Mouse (Mus musculus) heart, postnatal 14 days (tissue): ENCODE measurements around the gene Chrna9. TPM values are rescaled to one million over a fixed set of nuclear protein-coding genes. Genes with fewer than 3 reads are reported as not detected.

ENCODE experiments used
- DNase-seq, 2 experiments: peaks; one replicate each; pipeline ENCODE4 v3.0.0; 2021 to 2022
- intact Hi-C: fragments of 180-260 bp; cut with DNase I; formaldehyde crosslinking; loops from one replicate; pipeline ENCODE4 v1.15.1; 2025
- total RNA-seq, 2 experiments: library from RNA; stranded (reverse); gene quantifications; 2 replicates each; pipeline ENCODE4 v1.2.3; 2021

Gene Chrna9
- total RNA-seq, 2 experiments from 2014 or later: 0.14 to 5.2 TPM

DNA sequence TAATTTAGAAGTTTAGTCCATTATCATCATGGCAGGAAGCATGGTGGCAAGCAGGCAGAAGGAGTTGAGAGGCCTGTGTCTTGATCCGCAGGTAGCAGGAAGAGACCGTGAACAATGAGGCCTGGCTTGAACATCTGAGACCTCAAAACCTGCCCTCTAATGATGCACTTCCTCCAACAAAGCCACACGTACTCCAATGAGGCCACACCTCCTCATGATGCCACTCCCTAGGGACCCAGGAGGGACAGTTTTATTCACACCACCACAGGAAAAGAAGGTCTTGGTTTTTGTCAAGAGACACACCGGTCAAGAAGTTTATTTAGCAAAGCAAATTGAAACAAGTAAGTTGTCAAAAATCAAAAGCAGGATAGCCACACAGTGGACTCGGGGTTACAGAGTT, 17.8 kb upstream of the Chrna9 start:
- DNase-seq: no peak
- intact Hi-C loops: no loop called here

DNA sequence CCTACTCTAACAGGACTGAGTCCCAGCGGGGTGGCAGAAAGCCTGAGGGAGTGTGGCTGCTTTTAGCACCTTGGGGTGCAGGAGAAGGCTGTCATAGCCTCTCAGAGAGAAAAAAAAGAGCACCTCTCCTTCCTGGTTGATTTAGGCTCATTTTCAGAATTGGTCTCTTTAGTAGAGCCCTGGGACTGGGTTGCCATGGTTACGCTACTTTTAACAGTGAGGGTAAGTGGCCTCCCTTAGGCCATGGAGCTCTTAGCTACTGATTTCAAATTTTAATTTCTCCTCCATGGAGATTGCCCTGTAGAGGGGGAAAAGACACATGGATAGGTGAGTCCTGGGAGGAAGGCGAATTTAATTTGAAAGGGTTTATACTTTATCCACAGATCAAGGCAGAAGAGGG, 16.1 kb upstream of the Chrna9 start:
- DNase-seq: no peak
- intact Hi-C loops: no loop called here

DNA sequence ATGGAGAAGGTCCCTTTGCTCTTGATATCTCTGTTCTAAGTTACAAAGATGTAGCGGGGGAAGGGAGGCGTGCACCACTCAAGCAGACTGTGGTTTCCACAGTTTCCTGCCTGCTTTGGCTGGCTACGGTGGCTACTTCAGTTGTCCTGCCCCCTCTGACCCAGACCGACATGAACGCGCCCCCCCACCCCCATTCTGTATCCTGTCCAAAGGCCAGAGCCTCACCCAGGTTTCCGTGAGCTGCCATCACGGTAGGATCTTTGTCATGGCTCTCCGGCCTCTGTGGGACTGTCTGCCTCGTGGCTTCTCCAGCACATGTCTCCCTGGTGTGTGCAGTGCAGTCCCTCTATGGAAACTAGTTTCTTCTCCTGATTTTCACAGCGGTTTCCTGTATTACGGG, 15.4 kb upstream of the Chrna9 start:
- no peak for DNase-seq
- intact Hi-C loops: no loop called here

DNA sequence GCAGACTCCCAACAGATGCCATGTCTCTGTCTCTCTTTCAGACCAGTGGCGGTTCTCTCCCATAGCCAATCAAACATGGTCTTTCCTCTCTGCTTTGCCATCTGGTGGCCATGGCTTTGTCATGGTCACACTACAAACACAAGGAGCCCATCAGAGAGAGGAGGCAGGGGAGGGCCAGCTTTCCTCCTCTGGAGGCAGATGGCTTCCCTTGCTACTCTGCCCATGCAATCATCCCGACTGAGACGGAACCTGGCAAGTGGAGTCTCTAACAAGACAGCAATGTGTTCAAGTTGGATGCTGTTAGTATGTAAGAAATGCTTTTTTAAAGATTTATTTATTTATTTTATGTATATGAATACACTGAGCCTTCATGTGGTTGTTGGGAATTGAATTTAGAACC, 14.8 kb upstream of the Chrna9 start:
- intact Hi-C loops: no loop called here
- no peak for DNase-seq

DNA sequence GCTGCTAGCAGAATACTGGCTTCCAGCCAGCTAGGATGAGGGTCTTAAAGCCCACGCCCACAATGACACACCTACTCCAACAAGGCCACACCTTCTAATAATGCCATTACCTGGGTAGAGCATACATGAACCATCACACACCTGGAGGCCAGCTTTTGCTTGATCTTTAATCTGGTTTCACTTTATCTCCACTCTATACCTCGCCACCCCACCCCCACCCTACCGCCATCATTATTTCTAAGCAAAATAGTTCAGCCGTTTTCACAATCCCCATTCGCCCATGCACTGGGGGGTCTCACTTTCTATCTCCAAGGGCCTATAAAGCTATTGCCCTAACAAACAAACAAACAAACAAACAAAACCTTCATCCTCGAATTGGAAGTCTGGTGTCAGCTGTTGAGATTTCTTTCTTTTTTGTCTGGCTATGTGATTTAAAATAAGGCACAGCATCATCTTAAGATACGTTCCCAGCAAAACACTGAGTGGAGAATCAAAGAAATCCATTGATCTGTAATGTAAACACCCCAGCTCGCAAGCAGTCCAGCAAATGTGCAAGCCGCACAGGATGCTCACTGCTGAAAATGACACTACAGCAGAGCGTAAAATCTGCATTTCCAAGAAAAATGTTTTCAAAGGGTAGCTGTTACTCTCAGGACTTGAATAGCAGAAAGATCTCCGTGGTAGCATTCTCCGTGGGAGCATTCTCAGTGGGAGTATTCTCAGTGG, 13.9 kb upstream of the Chrna9 start:
- no peak for DNase-seq
- intact Hi-C loops: no loop called here

DNA sequence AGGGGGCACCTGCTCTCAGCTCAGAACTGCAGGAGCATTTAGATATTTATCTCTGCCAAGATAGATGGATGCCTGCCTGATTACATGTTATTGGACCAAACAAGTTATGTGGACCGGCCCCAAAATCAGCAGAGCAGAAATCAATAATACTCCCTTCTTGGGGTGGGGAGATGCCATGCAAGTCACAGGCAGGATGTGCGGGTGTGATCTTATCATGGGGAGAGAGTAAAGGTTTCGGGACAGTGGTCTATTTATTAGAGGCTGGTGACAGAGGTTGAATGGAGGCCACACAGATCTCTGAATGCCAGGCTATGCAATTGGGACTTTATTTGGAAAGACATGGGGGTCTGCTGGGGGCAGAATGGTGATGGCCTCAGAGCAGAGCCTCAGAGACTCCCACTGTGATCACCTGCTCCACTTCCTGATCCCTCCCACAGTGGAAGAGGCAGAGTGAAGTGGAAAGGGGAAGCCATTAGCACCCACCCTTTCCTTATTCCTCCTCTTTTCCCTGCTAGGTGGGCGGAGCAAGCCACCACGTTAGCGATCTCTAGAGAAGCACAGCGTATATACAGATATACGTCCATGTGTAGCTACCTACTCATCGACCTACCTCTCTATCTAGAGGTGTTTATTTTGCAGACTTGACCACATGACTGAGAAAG, 13.1 kb upstream of the Chrna9 start:
- intact Hi-C loops: no loop called here
- DNase-seq: no peak

DNA sequence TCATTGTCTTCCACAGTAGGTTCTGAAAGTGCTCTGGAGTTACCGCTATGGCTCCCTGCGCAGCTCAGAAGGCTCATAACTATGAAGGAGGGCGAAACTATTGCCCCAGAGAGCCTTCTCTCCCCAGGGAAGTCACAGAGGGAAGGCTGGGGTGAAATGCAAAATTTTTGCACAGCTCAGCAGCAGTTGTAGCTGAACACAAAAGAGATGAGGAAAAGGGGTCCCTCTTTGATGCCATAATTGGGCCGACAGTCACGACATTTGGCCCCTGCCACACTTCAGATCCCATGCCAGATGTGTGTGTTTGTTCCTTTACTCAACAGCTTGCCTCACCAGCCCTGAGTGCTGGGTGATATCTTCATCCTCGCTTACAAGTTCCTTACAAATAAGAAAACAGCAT, 8.1 kb upstream of the Chrna9 start:
- DNase-seq: no peak
- intact Hi-C loops: no loop called here

DNA sequence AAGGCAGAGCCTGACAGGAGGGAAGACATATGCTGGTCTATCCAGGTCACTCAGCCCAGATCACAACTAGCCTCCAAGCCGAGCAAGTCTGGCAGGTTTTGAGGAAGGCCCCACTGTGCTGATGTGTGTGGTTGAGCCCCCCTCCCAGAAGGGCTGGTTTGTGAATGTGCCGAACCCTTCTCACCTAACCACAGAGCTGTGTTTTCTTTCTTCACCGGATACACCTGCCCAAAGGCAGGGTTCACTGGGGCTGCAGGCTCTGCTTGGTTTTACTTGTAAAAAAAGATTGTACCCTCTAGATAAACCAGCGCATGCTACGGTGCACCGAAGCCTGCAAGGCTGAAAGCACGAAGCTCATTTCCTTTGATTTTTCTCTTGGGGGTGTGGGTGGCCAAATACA, 5.6 kb upstream of the Chrna9 start:
- intact Hi-C loops: no loop called here

DNA sequence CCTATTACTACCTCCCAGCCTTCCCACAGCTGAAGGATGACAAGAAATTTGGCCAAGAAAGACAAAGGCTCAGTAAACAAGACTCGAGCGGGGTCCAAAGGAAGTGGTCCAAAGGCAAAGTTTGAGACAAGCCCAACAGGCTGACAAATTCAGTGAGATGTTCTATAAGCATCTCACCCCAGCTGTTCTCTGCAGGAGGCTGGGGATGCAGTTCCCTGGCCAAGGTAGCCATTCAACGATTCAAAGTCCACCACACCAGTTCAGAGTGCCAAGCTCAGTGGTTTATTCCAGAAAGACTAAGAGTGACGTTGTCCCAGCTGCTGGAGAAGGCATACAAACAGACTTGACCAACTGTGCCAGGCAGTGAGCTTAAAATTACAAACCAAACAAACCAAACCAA, 4.5 kb upstream of the Chrna9 start:
- intact Hi-C loops: no loop called here
- no peak for DNase-seq

More for the DNA sequence above, 5.6 kb upstream of the Chrna9 start:
- DNase-seq: no peak

DNA sequence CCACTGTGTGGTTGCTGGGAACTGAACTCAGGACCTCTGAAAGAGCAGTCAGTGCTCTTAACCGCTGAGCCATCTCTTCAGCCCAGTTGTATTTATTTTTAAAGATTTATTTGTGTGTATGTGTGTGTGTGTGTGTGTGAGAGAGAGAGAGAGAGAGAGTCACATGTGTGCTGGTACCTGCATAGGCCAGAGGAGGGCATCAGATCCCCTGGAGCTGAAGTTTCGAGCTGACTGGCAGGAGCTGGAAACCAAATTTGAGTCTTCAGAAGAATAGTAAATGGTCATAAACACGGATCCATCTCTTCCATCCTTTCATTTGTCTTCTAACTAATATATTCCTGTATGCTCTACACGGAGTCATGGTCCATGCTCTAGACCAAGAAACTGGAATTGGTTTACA, 1.5 kb upstream of the Chrna9 start:
- DNase-seq: no peak
- intact Hi-C loops: no loop called here

DNA sequence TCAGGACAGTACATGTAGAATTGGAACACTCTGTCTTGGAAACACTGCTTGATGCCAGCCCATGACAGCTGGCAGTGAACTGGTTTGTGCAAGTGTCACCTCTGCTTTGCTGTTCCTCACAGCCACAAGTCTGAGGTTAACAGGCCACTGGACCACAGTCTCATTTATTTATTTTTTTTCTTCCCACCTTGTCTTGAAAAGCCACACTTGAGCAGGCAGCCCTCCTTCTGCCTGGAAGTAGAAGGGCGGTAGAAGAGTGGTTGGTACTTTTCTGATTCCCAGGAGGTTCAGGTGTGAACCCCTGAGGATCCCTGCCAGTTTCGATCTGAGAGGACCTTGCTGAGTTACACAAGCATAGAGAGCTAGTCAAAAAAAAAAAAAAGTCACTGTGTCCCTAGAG, 957 bp upstream of the Chrna9 start:
- DNase-seq: no peak
- intact Hi-C loops: no loop called here

DNA sequence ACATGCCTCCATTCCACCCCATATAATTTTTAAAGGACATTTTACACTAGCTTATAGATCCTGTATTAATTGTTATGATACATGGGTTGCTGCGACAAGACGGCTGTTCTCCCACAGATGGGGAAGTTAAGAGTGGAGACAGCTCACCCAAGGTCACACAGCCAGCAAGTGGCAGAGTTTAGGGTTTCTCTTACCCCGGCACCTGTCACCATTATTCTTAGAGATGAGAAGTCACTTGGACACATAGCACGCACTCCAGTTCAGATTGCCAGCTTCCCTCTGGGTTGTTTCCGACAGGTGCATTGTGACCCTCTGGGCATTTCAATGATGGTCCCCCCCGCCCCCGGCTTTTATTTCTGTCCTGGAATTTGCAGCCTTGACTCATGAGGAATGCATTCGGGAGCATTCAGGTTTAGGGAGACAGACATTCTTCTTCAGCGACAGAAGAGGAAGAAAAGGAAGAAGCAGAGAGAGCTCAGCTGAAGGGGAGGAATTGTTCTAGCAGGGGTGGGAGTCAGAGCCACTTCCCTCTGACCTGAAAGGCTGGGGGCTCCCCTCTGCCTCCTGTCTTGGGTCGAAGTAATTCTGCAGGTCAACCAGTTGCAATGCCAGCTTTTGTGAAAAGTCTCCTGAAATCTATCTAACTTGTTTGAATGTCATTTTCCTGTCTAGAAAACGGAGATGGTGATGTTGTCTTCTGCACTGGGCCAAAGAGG, 2.4 kb downstream of the Chrna9 start:
- no peak for DNase-seq
- intact Hi-C loops: loop anchor here (5.0 kb wide), 1 partner anchor 170 kb away; no protein-coding TSS in a partner anchor

DNA sequence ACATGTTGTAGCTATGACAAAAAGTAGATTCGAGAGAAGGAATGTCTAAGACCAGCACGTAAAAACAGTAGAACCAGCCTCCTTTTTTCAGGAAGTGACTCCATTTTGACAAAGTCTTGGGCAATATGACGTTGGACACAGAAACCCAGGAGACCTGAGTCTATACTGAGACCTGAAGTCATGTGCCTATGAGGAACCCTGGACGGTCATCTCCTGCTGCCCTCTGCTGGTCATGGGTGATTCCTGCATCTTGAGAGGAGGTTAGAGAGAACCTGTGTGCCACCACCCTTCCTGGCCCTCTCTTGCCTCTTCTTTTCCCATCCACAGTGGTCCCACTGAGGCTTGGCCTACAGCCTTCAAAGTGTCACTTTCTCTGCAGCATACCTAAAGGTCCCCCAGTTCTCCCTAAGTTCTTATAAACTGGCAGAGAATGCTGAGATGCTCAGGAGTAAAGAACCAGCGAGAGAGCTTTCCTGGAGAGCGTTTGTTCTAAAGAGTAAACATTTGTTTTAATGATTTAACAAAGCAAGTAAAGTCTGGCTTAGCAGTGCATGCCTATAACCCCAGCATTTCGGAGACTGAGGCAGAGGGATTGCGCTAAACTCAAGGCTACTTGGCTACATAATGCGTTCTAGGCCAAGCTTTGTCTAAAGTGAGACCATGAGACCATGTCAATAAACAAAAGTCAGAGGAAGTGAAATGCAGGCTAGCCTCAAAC, 3.4 kb downstream of the Chrna9 start:
- intact Hi-C loops: loop anchor here (1.0 to 5.0 kb wide), 2 partner anchors 115 to 171 kb away; no protein-coding TSS in a partner anchor
- peak; percentile 79 to 89 for DNase-seq

DNA sequence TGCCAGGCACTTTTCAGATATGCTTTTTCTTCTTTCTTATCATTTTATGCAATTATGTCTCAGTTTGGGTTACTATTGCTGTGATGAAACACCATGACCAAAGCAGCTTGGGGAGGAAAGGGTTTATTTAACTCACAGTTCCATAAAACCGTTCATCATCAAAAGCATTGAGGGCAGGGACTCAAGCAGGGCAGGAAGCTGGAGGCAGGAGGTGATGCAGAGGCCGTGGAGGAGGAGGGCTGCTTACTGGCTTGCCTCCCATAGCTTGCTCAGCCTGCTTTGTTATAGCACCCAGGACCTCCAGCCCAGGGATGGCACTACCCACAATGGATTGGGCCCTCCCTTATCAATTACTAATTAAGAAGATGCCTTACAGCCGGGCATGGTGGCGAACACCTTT, 6.4 kb downstream of the Chrna9 start:
- intact Hi-C loops: no loop called here
- DNase-seq: no peak

DNA sequence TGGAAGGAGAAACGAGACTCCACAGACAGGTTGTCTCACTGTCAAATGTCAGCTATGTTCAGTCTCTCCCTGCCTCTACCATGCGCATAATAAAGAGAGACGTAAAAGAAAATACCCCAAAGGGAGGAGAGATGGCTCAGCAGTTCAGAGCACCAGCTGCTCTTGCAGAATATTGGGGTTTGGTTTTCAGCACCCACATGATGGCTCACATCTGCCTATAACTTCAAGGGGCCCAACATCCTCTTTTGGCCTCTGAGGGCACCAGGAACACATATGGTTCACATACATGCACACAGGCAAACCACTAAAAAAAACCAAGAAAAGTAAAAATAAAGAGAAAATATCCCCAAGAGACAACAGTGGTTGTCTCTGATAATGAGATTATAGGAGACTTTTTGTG, 15.1 kb downstream of the Chrna9 start:
- intact Hi-C loops: no loop called here
- no peak for DNase-seq

DNA sequence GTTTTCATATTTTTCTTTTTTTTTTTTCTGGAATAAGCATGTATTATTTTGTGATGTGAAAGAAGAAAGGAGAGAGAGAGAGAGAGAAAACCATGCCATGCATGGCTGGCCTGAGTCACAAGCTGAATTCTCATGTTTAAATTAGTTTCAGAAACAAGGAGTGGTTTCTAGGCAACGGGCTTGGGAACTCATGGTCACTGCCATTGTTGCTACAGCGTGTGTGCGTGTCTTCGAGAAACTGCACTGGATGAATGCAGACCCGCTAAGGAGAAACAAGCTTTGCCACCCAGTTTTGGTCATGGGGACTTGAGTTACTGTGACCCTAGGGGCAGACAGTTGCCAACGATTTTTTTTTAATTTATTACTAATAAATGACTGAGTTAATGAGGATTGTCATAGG, 15.5 kb downstream of the Chrna9 start:
- intact Hi-C loops: no loop called here

DNA sequence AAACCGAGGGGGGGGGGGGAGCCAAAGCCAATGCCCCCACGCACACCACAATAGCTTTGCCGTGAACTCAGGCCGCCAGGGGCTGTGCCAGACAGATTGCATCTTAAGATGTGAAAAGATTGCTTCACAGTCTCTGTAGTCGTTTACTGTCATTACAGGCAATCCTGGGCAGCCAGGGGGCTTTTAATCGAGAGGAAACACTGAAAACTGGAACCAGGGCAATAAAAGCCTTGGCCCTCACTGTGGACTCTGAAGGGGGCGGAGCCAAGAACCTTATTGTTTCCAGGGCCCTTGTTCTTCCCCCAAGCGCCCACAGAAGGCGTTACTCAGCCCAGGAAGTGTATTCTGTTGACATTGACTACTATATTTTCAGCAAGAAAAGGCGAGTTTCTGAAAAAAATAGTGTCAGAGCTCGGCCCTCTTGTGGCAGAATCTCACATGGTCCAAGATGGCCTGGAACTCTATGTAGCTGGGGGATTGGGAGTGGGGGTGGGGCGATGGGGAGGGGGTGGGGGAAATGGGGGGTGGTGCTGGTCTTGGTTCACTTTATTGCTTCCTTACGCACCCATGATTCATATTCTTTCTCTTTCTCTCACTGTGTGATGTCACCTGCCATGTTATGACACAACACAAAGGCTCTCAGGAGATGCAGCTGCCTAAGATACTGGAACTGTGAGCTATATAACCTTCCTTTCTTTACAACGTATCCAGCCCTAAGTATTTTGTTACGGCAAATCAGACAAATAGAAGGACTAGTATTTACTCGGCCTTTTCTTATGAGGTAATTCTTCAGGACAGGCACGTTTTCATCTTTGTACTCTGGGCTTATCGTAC, 16.2 kb downstream of the Chrna9 start:
- intact Hi-C loops: no loop called here
- DNase-seq: no peak

More for the DNA sequence above, 15.5 kb downstream of the Chrna9 start:
- no peak for DNase-seq

DNA sequence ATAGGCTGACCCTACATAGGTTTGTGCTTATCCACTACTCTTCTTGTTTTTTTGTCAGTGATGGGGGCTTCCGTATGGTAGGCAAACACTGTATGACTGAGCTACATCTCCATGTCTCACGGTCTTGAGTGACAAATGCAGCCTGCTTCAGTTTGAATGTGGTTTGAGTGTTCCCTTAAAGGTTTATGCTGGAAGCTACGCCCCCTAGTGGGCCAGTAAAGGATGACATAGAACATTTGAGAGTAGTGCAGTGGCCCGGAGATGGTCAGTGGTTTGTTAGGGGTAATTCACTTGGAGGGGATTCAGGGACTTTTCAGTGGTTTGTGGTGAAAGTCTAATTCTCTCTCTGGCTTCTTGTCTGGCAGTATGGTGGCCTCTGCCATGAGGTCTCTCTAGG, 16.8 kb downstream of the Chrna9 start:
- no peak for DNase-seq
- intact Hi-C loops: no loop called here

DNA sequence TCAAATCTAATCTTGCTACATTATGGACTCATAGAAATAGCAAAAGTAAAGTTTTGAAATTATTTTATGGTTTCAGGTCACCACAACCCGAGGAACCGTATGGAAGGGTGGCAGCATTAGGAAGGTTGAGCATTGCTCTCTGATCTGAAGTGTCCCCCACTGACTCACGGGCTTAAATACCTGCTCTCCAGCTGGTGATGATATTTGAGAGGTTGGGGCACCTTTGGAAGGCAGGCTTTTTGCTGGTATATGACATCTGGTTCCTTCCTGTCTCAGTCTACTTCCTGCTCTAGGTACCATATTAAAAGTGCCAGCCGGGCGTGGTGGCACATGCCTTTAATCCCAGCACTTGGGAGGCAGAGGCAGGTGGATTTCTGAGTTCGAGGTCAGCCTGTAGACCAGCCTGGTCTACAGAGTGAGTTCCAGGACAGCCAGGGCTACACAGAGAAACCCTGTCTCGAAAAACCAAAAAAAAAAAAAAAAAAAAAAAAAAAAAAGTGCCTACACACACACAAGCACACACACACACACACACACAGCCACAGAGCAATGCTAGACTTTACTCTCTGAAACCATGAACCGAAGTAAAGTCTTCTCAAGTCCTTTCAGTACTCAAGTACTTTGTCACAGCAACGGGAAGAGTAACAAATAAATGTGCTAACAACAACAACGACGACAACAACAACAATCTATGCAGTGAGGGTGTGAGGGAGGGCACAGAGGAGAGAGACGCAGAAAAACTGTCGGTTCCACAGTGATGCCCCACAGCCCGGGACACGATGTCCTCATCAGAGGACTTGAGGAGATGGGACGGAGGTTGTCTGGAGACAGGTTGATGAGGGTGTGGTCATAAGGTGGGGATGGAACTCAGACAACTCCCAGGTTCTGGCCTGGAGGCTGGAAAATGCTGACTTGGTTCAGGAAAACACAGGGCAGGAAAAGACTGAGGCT, 19.7 kb downstream of the Chrna9 start:
- intact Hi-C loops: no loop called here
- no peak for DNase-seq
